Mouse (Mus musculus) gastrocnemius, postnatal 36 days (tissue): ENCODE measurements around the gene Robo2. TPM values are rescaled to one million over a fixed set of nuclear protein-coding genes. Genes with fewer than 3 reads are reported as not detected.

Experiments
- DNase-seq, 2 experiments: peaks; one replicate each; pipeline ENCODE4 v3.0.0; 2022
- intact Hi-C: fragments of 180-260 bp; cut with DNase I; formaldehyde crosslinking; loops from one replicate; pipeline ENCODE4 v1.15.1; 2025
- microRNA-seq, 2 experiments: library from miRNA; unstranded; fragments of <30 nt; microRNA quantifications; one replicate each; pipeline ENCODE4 v1.2.0; 2021
- total RNA-seq, 2 experiments: library from RNA; stranded (reverse); gene quantifications; 2 replicates each; pipeline ENCODE4 v1.2.3; 2021

Gene Robo2
- total RNA-seq, 2 experiments from 2014 or later = 0.35 to 0.43 TPM

GRCm38 (mm10) chr16:73858717-73859116 is 552.9 kb downstream of the Robo2 start:
- intact Hi-C loops = no loop called here

DNA sequence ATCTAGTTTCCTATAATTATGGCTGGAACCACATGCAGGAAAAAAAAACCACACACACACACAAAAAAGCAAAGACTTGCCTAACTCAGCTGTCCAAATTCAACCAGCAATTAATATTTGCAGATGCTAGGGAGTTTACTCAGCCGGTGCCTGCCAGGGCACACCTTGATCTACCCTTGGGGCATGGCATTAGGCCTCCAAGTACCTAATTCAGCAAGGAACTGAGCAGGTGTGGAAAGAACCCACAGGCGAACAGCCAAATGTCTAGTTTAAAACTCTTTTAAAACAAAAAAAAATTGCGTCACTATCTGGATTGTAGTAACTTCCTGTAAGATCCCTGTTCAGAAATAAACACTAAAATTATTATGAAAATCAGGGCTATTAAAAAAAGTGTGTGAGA is 555.8 kb downstream of the Robo2 start:
- DNase-seq = no peak
- intact Hi-C loops = no loop called here

More at GRCm38 (mm10) chr16:73858717-73859116, 552.9 kb downstream of the Robo2 start:
- no peak for DNase-seq

Small RNA genes within 50 kb of the gene (microRNA-seq; reads per million reads assigned to microRNA genes)
- 0 reads per million in 2 experiments for gene Gm24272
- 0 reads per million in 2 experiments for gene Mir691
